Mouse (Mus musculus): ENCODE measurements around the gene Itfg1. TPM values are rescaled to one million over a fixed set of nuclear protein-coding genes. Genes with fewer than 3 reads are reported as not detected.

Gene Itfg1
- polyA plus RNA-seq, 1 experiment = 28.1 TPM

- no peak overlapping the region for H3K4me2 ChIP-seq (ENCODE audit: low read depth)
- TF ChIP-seq TCF3 (IDR thresholded peaks at IDR 0.05; ENCODE audit: insufficient read length, low read depth) = no peak
- H3K36me3 ChIP-seq (ENCODE audit: control insufficient read depth, insufficient read depth) = no peaks in the 10 kb centered on the region
- no peaks in the 10 kb centered on the region for H3K79me2 ChIP-seq (ENCODE audit: control insufficient read depth, insufficient read depth)
- H3K27me3 ChIP-seq (ENCODE audit: control insufficient read depth, insufficient read depth, insufficient read length) = peaks cover 16% of the 10 kb centered on the region
- H3K4me3 ChIP-seq = no peak overlapping the region
- no peak overlapping the region for H3ac ChIP-seq (ENCODE audit: control insufficient read depth, insufficient read length)
Observed at GRCm38 (mm10) chr8:85699051-85699450, 141.7 kb downstream of the Itfg1 start.

Other genes starting within 250 kb of the Itfg1 start
- 0.31 TPM for gene Neto2, start 140.0 kb downstream of the Itfg1 start, polyA plus RNA-seq (2012; fragmentation: generic; extraction: Trizol)
- gene Phkb, start within 50 bp of the Itfg1 start, polyA plus RNA-seq (2012; fragmentation: generic; extraction: Trizol) = 22.0 TPM

All from myocyte (in vitro differentiated cells).